Mouse (Mus musculus) cortical plate, adult 2 months (tissue): ENCODE data around the gene C5ar1.

Source experiments
- CTCF ChIP-seq: fragments of 200-500 bp; IDR thresholded peaks from 2 replicates; pipeline ENCODE4 v1.5.1; 2011; ENCODE audit warnings: mild to moderate bottlenecking, control low read depth, low read length; ENCODE audit not compliant: insufficient read depth; ENCODE audit errors: extremely low read depth
- POLR2A ChIP-seq: fragments of 200-500 bp; IDR thresholded peaks from 2 replicates; pipeline ENCODE4 v1.6.1; 2011; ENCODE audit warnings: mild to moderate bottlenecking, low read length, control low read depth; ENCODE audit not compliant: insufficient read depth; ENCODE audit errors: extremely low read depth

DNA sequence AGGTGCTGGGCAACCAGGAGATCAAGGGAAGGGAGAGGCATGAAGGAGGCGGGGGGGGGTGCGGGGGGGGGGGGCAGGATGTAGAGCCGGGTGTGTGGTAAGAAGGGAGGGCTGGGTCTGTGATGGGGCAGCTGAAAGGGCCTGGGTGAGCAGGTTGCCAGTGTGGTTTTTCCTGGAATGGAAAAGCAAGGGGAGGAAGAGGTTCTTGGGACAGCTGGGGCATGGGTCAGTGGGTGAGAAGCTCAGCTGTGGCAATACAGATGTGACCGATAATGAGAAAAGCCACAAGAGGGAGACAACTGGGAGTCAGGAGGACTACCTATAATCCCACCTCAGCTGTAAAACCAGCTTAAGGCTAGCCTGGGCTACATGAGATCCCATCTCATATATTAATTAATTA, 13.4 kb downstream of the C5ar1 start:
- TF ChIP-seq CTCF (no peak), POLR2A (no peak)
